Mouse (Mus musculus): ENCODE results near the gene Trank1.

- TF ChIP-seq CTCF (IDR thresholded peaks at IDR 0.05; ENCODE audit: low read depth, low read length) (no peak), POLR2A (IDR thresholded peaks at IDR 0.05; ENCODE audit: borderline replicate concordance, low read depth, low read length) (no peak)
These were observed 1.8 kb downstream of the Trank1 start for GRCm38 (mm10) chr9:111313299-111313698.
